Mouse (Mus musculus) heart, embryonic 15.5 days (tissue): ENCODE results near the gene G6pdx. TPM values are rescaled to one million over a fixed set of nuclear protein-coding genes. Genes with fewer than 3 reads are reported as not detected.

ENCODE experiments used
- ATAC-seq: fragments of 200-750 bp; cut with Nextera tagmentation; replicated peaks from 2 replicates; pipeline ENCODE4 v1.8.0; 2017; ENCODE audit warnings: low read depth, moderate TSS enrichment; ENCODE audit not compliant: insufficient number of reproducible peaks, insufficient read depth, low FRiP score
- H3K27ac ChIP-seq: fragments of 300-500 bp; sonication (generic); 2 replicates; pipeline ENCODE4 v1.5.1; 2015; ENCODE audit warnings: mild to moderate bottlenecking, inconsistent platforms
- H3K27me3 ChIP-seq: fragments of 300-500 bp; sonication (generic); 2 replicates; pipeline ENCODE4 v1.6.1; 2015; ENCODE audit warnings: inconsistent platforms
- H3K36me3 ChIP-seq: fragments of 300-500 bp; sonication (generic); 2 replicates; pipeline ENCODE4 v1.6.1; 2015; ENCODE audit warnings: mild to moderate bottlenecking, inconsistent platforms
- H3K4me1 ChIP-seq: fragments of 300-500 bp; sonication (generic); replicated peaks from 2 replicates; pipeline ENCODE4 v1.6.1; 2015; ENCODE audit warnings: inconsistent platforms
- H3K4me2 ChIP-seq: fragments of 300-500 bp; sonication (generic); 2 replicates; pipeline ENCODE4 v1.6.1; 2015; ENCODE audit warnings: inconsistent platforms, mild to moderate bottlenecking, moderate library complexity
- H3K4me3 ChIP-seq: fragments of 300-500 bp; sonication (generic); 2 replicates; pipeline ENCODE4 v1.5.1; 2015; ENCODE audit warnings: mild to moderate bottlenecking, inconsistent platforms
- H3K9ac ChIP-seq: fragments of 300-500 bp; sonication (generic); 2 replicates; pipeline ENCODE4 v1.6.1; 2015; ENCODE audit warnings: mild to moderate bottlenecking, inconsistent platforms
- H3K9me3 ChIP-seq: fragments of 300-500 bp; sonication (generic); replicated peaks from 2 replicates; pipeline ENCODE4 v1.6.1; 2016; ENCODE audit warnings: inconsistent platforms
- WGBS: fragments of 180-500 bp; shearing (Covaris S2); methylation state at CpG from one replicate; pipeline ENCODE4 v1.1.7; 2015; ENCODE audit warnings: mixed read lengths; 5-methylcytosine and 5-hydroxymethylcytosine counted together
- polyA plus RNA-seq: library from polyadenylated mRNA; unstranded; fragments of >200 nt; fragmentation: Nextera tagmentation; extraction: Ambion mirVana; gene quantifications from 2 replicates; pipeline ENCODE4 v1.2.1, GENCODE M21; 2015

G6pdx gene
- polyA plus RNA-seq, 1 experiment from 2014 or later, result 15.4 TPM

DNA sequence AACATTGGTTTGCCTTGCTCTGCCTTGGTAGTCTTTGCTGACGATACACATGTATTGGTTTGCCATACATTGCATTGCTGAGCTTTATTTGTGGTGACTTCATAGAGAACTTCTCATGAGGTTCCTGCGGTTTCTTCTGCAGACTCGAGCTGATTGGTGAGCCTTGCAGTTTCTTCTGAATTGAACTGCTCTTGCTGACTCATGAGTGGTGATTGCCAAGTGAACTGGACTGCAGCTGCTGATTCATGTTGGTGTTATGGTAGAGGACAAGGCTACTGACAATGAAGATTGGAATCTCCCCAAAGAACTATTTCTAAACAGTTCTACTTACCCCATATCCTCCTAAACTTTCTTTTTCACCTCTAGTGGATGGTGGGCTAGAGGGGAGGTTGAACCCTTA is 28.9 kb downstream of the G6pdx start:
- Histone ChIP-seq H3K4me1 (no peaks in the 10 kb centered on the region), H3K27ac (no peak overlapping the region), H3K36me3 (no peaks in the 10 kb centered on the region), H3K4me2 (no peak overlapping the region), H3K4me3 (no peak overlapping the region), H3K9ac (no peak overlapping the region), H3K9me3 (no peaks in the 10 kb centered on the region), H3K27me3 (no peaks in the 10 kb centered on the region)
- ATAC-seq, result no peak
- 77% methylated on average over 3 of the region's 3 CpGs for WGBS

GRCm38 (mm10) chrX:74392535-74393443 is 36.2 kb downstream of the G6pdx start, which contains the start of the genes Fam3a and Ikbkg:
TSS of gene Fam3a (minus strand) at chrX:74393272.
TSS of gene Ikbkg (plus strand) at chrX:74393290.
- Histone ChIP-seq H3K9ac (peak within 1 kb of the TSS; percentile 65), H3K27ac (peak within 1 kb of the TSS; percentile 88), H3K9me3 (no peaks in the 10 kb centered on the region), H3K36me3 (no peaks in the 10 kb centered on the region), H3K4me3 (peak within 1 kb of the TSS; percentile 62), H3K27me3 (no peaks in the 10 kb centered on the region), H3K4me2 (peak within 1 kb of the TSS; percentile 66), H3K4me1 (0 out of 2 replicates have a peak, but pooled peaks cover 3% of the 10 kb centered on the region)
- ATAC-seq, result peak; percentile 100
- WGBS, result 16% methylated on average over 30 of the region's 30 CpGs

DNA sequence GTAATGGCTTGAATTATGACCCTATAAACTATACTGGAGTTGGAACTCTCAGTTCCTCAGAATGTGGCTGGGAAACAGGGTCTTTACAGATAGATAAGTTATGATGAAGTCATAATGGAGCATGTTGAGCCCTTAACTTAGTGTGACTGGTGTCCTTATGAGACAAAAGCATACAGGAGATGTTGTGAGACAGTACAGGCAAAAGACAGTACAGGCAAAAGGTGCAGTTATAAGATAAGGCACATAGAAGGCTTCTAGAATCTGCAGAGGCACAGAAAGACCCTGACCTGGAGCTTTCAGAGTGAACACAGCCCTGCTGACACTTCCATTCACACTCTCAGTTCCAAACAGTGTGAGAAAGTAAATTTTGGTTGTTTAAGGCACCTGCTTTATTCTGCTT is 40.8 kb downstream of the G6pdx start:
- no peak overlapping the region for H3K4me3 ChIP-seq
- no peaks in the 10 kb centered on the region for H3K27me3 ChIP-seq
- no peak overlapping the region for H3K27ac ChIP-seq
- H3K36me3 ChIP-seq, result no peaks in the 10 kb centered on the region; the same call in 1 of the 2 replicates
- no peak overlapping the region for H3K4me2 ChIP-seq
- no peaks in the 10 kb centered on the region for H3K9me3 ChIP-seq
- no peak overlapping the region for H3K9ac ChIP-seq
- H3K4me1 ChIP-seq, result 0 out of 2 replicates have a peak, but pooled peaks cover 3% of the 10 kb centered on the region
- no peak for ATAC-seq

DNA sequence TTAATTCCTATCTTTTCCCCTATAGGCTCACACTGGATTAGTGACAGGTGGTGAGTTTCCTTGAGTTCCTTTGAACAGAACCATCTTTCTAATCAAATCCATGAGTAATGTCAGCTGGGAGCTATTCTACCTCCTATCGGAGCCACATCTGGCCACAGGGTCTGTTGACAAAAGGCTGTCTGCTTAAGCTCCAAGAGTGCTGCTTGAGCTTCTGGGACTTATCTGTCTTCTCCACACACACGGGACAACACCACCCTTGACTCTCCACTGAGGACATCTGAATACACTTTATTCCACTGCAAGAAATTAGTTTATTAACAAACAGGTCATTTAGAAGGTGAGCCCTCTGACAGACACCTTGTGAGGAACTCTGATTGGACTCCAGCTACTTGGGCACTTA is 44.5 kb downstream of the G6pdx start:
- H3K27ac ChIP-seq, result no peak overlapping the region
- H3K9ac ChIP-seq, result no peak overlapping the region
- no peaks in the 10 kb centered on the region for H3K9me3 ChIP-seq
- H3K4me2 ChIP-seq, result no peak overlapping the region
- no peak overlapping the region for H3K4me3 ChIP-seq
- no peaks in the 10 kb centered on the region for H3K4me1 ChIP-seq
- no peak for ATAC-seq
- no peaks in the 10 kb centered on the region; the same call in 1 of the 2 replicates for H3K36me3 ChIP-seq
- 72% methylated on average over 2 of the region's 2 CpGs for WGBS
- no peaks in the 10 kb centered on the region for H3K27me3 ChIP-seq

- peak; percentile 84 for ATAC-seq
- Histone ChIP-seq H3K4me3 (peak within 1 kb of the TSS; percentile 57), H3K4me2 (peak within 1 kb of the TSS; percentile 73), H3K36me3 (no peaks in the 10 kb centered on the region), H3K4me1 (no peaks in the 10 kb centered on the region), H3K27ac (no peak within 1 kb of the TSS), H3K9me3 (no peaks in the 10 kb centered on the region), H3K9ac (peak within 1 kb of the TSS; percentile 51), H3K27me3 (no peaks in the 10 kb centered on the region)
- 8% methylated on average over 32 of the region's 32 CpGs for WGBS
Measured at GRCm38 (mm10) chrX:74372888-74373549, 56.0 kb downstream of the G6pdx start, which contains the start of the genes Ubl4a and Slc10a3. TSS of gene Ubl4a (minus strand) at chrX:74373218. TSS of gene Slc10a3 (minus strand) at chrX:74373349.

DNA sequence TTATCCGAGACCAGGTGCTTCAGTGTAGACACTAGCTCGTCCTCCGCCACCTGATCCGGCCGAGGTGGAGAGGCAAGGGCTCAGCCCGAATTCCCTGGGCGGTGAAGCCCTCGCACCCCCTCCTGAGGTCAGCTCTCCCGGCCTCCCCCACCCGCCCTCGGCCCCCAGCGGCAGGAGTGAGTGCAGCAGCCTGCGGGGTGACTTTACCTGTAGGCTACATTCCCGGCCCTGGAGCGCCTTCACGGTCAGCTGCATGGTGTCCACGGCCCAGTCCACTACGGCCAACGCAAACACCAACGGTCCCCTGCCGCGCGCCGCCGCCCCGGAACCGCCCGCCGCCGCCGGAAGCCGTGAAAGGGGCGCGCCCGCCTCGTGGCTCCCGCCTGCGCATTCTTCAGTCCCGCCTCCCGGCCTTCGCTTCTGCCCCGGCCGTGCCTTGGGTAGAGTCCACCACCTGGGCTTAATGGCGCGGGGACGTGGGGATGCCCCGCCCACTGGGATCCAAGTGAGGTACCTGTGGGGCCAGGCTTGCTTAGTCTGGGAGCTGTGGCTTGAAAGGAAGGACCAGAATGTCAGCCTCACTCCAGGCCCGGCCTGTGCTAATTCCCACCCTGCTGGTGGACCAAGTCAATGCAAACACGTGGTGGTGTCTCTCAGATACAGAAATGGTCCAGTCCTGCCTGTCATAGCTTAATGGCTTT is 60.6 kb downstream of the G6pdx start:
- peak; percentile 67 for ATAC-seq
- WGBS, result 12% methylated on average over 39 of the region's 49 CpGs

DNA sequence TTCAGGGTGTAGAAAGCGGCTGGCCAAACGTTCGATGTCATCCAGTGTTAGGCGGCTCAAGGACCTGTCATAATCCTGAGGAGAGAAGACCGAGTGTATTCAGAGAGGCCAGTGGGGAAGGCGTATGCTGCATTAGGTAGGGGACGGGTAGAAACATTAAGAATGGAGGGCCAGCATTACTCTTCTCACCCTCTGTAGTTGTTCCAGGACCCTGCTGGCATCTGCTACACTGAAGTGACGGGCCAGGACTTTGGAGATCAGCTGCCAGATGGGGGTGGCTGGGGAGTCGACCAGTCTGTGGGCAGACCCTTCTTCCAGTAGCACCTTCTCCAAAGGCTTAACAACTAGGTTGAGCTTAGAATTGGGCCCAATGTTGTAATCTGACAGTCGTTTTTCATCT is 61.5 kb downstream of the G6pdx start:
- no peak for ATAC-seq
- whole genome bisulfite sequencing, result 39% methylated on average over 10 of the region's 10 CpGs
- peaks cover 7% of the 10 kb centered on the region for H3K4me1 ChIP-seq
- peak overlapping the region; percentile 78; the same call in 1 of the 2 replicates for H3K27ac ChIP-seq
- no peaks in the 10 kb centered on the region for H3K9me3 ChIP-seq
- H3K4me2 ChIP-seq, result peak overlapping the region; percentile 72
- H3K4me3 ChIP-seq, result peak overlapping the region; percentile 66
- H3K9ac ChIP-seq, result peak overlapping the region; percentile 70
- peaks cover 6% of the 10 kb centered on the region; the same call in 1 of the 2 replicates for H3K36me3 ChIP-seq
- H3K27me3 ChIP-seq, result no peaks in the 10 kb centered on the region

More for the DNA sequence above, 60.6 kb downstream of the G6pdx start:
- Histone ChIP-seq H3K4me3 (peak overlapping the region; percentile 66), H3K9me3 (no peaks in the 10 kb centered on the region), H3K9ac (peak overlapping the region; percentile 70), H3K27me3 (no peaks in the 10 kb centered on the region), H3K4me1 (peaks cover 7% of the 10 kb centered on the region), H3K4me2 (peak overlapping the region; percentile 72), H3K27ac (peak overlapping the region; percentile 78), H3K36me3 (peaks cover 6% of the 10 kb centered on the region; the same call in 1 of the 2 replicates)

Other genes with a start within 250 kb of the G6pdx start
- gene Flna, start 179.4 kb downstream of the G6pdx start, polyA plus RNA-seq, result 124 and 188 TPM in 2 replicates
- 14.5 and 14.9 TPM in 2 replicates for gene Emd, start 174.5 kb downstream of the G6pdx start, polyA plus RNA-seq
- 413 and 447 TPM in 2 replicates for gene Rpl10, start 158.4 kb downstream of the G6pdx start, polyA plus RNA-seq
- gene Taz, start 147.3 kb downstream of the G6pdx start, polyA plus RNA-seq, result 70.3 and 76.6 TPM in 2 replicates
- 14.3 and 17.2 TPM in 2 replicates for gene Dnase1l1, start 146.9 kb downstream of the G6pdx start, polyA plus RNA-seq
- 109 and 128 TPM in 2 replicates for gene Atp6ap1, start 132.1 kb downstream of the G6pdx start, polyA plus RNA-seq
- gene Gdi1, start 124.2 kb downstream of the G6pdx start, polyA plus RNA-seq, result 134 and 163 TPM in 2 replicates
- gene Fam50a, start 116.2 kb downstream of the G6pdx start, polyA plus RNA-seq, result 48.0 and 53.1 TPM in 2 replicates
- gene Plxna3, start 100.1 kb downstream of the G6pdx start, polyA plus RNA-seq, result 3.6 and 6.8 TPM in 2 replicates
- 80.3 and 87.5 TPM in 2 replicates for gene Lage3, start 75.6 kb downstream of the G6pdx start, polyA plus RNA-seq
- gene Ubl4a, start 56.0 kb downstream of the G6pdx start, polyA plus RNA-seq, result 56.4 and 62.2 TPM in 2 replicates
- gene Slc10a3, start 55.8 kb downstream of the G6pdx start, polyA plus RNA-seq, result 12.0 and 14.3 TPM in 2 replicates
- 26.8 and 31.2 TPM in 2 replicates for gene Fam3a, start 35.9 kb downstream of the G6pdx start, polyA plus RNA-seq
- 18.2 and 18.9 TPM in 2 replicates for gene Ikbkg, start 35.9 kb downstream of the G6pdx start, polyA plus RNA-seq
- not detected in 2 replicates for gene Gm6880, start 52.2 kb upstream of the G6pdx start, polyA plus RNA-seq
- not detected in 2 replicates for gene Olfr1326-ps1, start 145.7 kb upstream of the G6pdx start, polyA plus RNA-seq
- not detected in 2 replicates for gene Olfr1325, start 163.5 kb upstream of the G6pdx start, polyA plus RNA-seq
- 0.04 and 0.09 TPM in 2 replicates for gene Gm5640, start 216.4 kb upstream of the G6pdx start, polyA plus RNA-seq